Mouse (Mus musculus): ENCODE data around the gene Sh2d5. TPM values are rescaled to one million over a fixed set of nuclear protein-coding genes. Genes with fewer than 3 reads are reported as not detected.

The Sh2d5 gene
- polyA plus RNA-seq, 1 experiment from 2014 or later, result 0.41 TPM

GRCm38 (mm10) chr4:138301271-138301780 is 51.1 kb downstream of the Sh2d5 start:
- no peak for ATAC-seq (ENCODE audit: insufficient number of reproducible peaks, low FRiP score)
- no peaks in the 10 kb centered on the region for H3K27me3 ChIP-seq (replicated peaks)
- H3K4me2 ChIP-seq, result no peak overlapping the region
- no peaks in the 10 kb centered on the region for H3K36me3 ChIP-seq
- H3K9ac ChIP-seq, result no peak overlapping the region
- H3K27ac ChIP-seq (ENCODE audit: poor library complexity, severe bottlenecking), result no peak overlapping the region
- H3K4me1 ChIP-seq (replicated peaks), result peaks cover 18% of the 10 kb centered on the region
- peaks cover 4% of the 10 kb centered on the region; the same call in 1 of the 2 replicates for H3K9me3 ChIP-seq (replicated peaks)
- no peak overlapping the region for H3K4me3 ChIP-seq
- WGBS, result 78% methylated on average over 10 of the region's 10 CpGs

- Histone ChIP-seq H3K4me3 (no peak overlapping the region), H3K27me3 (replicated peaks) (no peaks in the 10 kb centered on the region), H3K36me3 (peaks cover 16% of the 10 kb centered on the region), H3K4me2 (peak overlapping the region; percentile 90; the same call in 1 of the 2 replicates), H3K9ac (no peak overlapping the region), H3K4me1 (replicated peaks) (peaks cover 18% of the 10 kb centered on the region), H3K9me3 (replicated peaks) (peaks cover 4% of the 10 kb centered on the region; the same call in 1 of the 2 replicates), H3K27ac (ENCODE audit: poor library complexity, severe bottlenecking) (no peak overlapping the region)
- 93% methylated on average over 3 of the region's 3 CpGs for WGBS
- ATAC-seq (ENCODE audit: insufficient number of reproducible peaks, low FRiP score), result no peak
Measured at GRCm38 (mm10) chr4:138303011-138303410, 52.8 kb downstream of the Sh2d5 start.

- Histone ChIP-seq H3K9me3 (replicated peaks) (peaks cover 4% of the 10 kb centered on the region; the same call in 1 of the 2 replicates), H3K4me3 (peak overlapping the region; percentile 93), H3K36me3 (peaks cover 23% of the 10 kb centered on the region), H3K4me1 (replicated peaks) (peaks cover 18% of the 10 kb centered on the region), H3K27me3 (replicated peaks) (no peaks in the 10 kb centered on the region), H3K9ac (peak overlapping the region; percentile 78), H3K27ac (ENCODE audit: poor library complexity, severe bottlenecking) (peak overlapping the region; percentile 67), H3K4me2 (peak overlapping the region; percentile 90)
- whole genome bisulfite sequencing, result 16% methylated on average over 18 of the region's 18 CpGs
- ATAC-seq (ENCODE audit: insufficient number of reproducible peaks, low FRiP score), result no peak
Measured at GRCm38 (mm10) chr4:138303742-138304141, 53.5 kb downstream of the Sh2d5 start.

GRCm38 (mm10) chr4:138304340-138305104 is 54.3 kb downstream of the Sh2d5 start, which contains the start of gene Ddost:
Ddost (plus strand) TSS chr4:138304730.
- Histone ChIP-seq H3K36me3 (peaks cover 31% of the 10 kb centered on the region), H3K27me3 (replicated peaks) (no peaks in the 10 kb centered on the region), H3K27ac (ENCODE audit: poor library complexity, severe bottlenecking) (peak within 1 kb of the TSS; percentile 69), H3K4me1 (replicated peaks) (peaks cover 18% of the 10 kb centered on the region), H3K9me3 (replicated peaks) (peaks cover 4% of the 10 kb centered on the region; the same call in 1 of the 2 replicates), H3K4me3 (peak within 1 kb of the TSS; percentile 93), H3K9ac (peak within 1 kb of the TSS; percentile 94), H3K4me2 (peak within 1 kb of the TSS; percentile 95)
- 0% methylated on average over 64 of the region's 64 CpGs for WGBS
- peak; percentile 97 for ATAC-seq (ENCODE audit: insufficient number of reproducible peaks, low FRiP score)

- no peak for ATAC-seq (ENCODE audit: insufficient number of reproducible peaks, low FRiP score)
Measured at GRCm38 (mm10) chr4:138307025-138307424, 56.8 kb downstream of the Sh2d5 start.

GRCm38 (mm10) chr4:138307739-138308138 is 57.5 kb downstream of the Sh2d5 start:
- no peak overlapping the region for H3K9ac ChIP-seq
- no peaks in the 10 kb centered on the region for H3K27me3 ChIP-seq (replicated peaks)
- H3K36me3 ChIP-seq, result peaks cover 62% of the 10 kb centered on the region
- 92% methylated on average over 12 of the region's 12 CpGs for WGBS
- ATAC-seq (ENCODE audit: insufficient number of reproducible peaks, low FRiP score), result no peak
- peaks cover 18% of the 10 kb centered on the region for H3K4me1 ChIP-seq (replicated peaks)
- no peak overlapping the region for H3K4me3 ChIP-seq
- H3K9me3 ChIP-seq (replicated peaks), result no peaks in the 10 kb centered on the region
- H3K27ac ChIP-seq (ENCODE audit: poor library complexity, severe bottlenecking), result no peak overlapping the region
- no peak overlapping the region for H3K4me2 ChIP-seq

More at GRCm38 (mm10) chr4:138307025-138307424, 56.8 kb downstream of the Sh2d5 start:
- Histone ChIP-seq H3K27me3 (replicated peaks) (no peaks in the 10 kb centered on the region), H3K27ac (ENCODE audit: poor library complexity, severe bottlenecking) (no peak overlapping the region), H3K4me2 (no peak overlapping the region), H3K9ac (no peak overlapping the region), H3K4me1 (replicated peaks) (peaks cover 18% of the 10 kb centered on the region), H3K9me3 (replicated peaks) (no peaks in the 10 kb centered on the region), H3K36me3 (peaks cover 55% of the 10 kb centered on the region), H3K4me3 (no peak overlapping the region)
- WGBS, result 89% methylated on average over 3 of the region's 3 CpGs

GRCm38 (mm10) chr4:138310311-138310910 is 60.2 kb downstream of the Sh2d5 start:
- Histone ChIP-seq H3K4me1 (replicated peaks) (peaks cover 6% of the 10 kb centered on the region), H3K27me3 (replicated peaks) (no peaks in the 10 kb centered on the region), H3K9me3 (replicated peaks) (no peaks in the 10 kb centered on the region), H3K27ac (ENCODE audit: poor library complexity, severe bottlenecking) (no peak overlapping the region), H3K4me2 (no peak overlapping the region), H3K36me3 (peaks cover 89% of the 10 kb centered on the region), H3K4me3 (no peak overlapping the region), H3K9ac (no peak overlapping the region)
- no peak for ATAC-seq (ENCODE audit: insufficient number of reproducible peaks, low FRiP score)
- 91% methylated on average over 19 of the region's 19 CpGs for WGBS

Other genes with a start within 250 kb of the Sh2d5 start
- gene Hp1bp3, start 34.1 kb upstream of the Sh2d5 start, polyA plus RNA-seq (2016; fragmentation: Nextera tagmentation; extraction: Ambion mirVana), result 109 and 114 TPM in 2 replicates
- 0.44 and 0.52 TPM in 2 replicates for gene Kif17, start within 50 bp of the Sh2d5 start, polyA plus RNA-seq (2016; fragmentation: Nextera tagmentation; extraction: Ambion mirVana)
- 316 and 318 TPM in 2 replicates for gene Ddost, start 54.3 kb downstream of the Sh2d5 start, polyA plus RNA-seq (2016; fragmentation: Nextera tagmentation; extraction: Ambion mirVana)
- gene Pink1, start 75.9 kb downstream of the Sh2d5 start, polyA plus RNA-seq (2016; fragmentation: Nextera tagmentation; extraction: Ambion mirVana), result 72.6 and 78.6 TPM in 2 replicates
- gene Cda, start 117.6 kb downstream of the Sh2d5 start, polyA plus RNA-seq (2016; fragmentation: Nextera tagmentation; extraction: Ambion mirVana), result 9.3 and 10.9 TPM in 2 replicates
- 0.06 TPM in 1 of 2 replicates, not detected in the other for gene Fam43b, start 146.1 kb downstream of the Sh2d5 start, polyA plus RNA-seq (2016; fragmentation: Nextera tagmentation; extraction: Ambion mirVana)
- gene Mul1, start 184.3 kb downstream of the Sh2d5 start, polyA plus RNA-seq (2016; fragmentation: Nextera tagmentation; extraction: Ambion mirVana), result 18.6 and 21.5 TPM in 2 replicates
- 1.1 and 1.4 TPM in 2 replicates for gene Camk2n1, start 203.9 kb downstream of the Sh2d5 start, polyA plus RNA-seq (2016; fragmentation: Nextera tagmentation; extraction: Ambion mirVana)

All from heart, embryonic 12.5 days (tissue).